Mouse (Mus musculus) embryo, embryonic 9.5 days (tissue): ENCODE data around the gene Myo1a.
"Not testable (repeated sequence)": the region's sequence is repeated elsewhere in the genome, so short reads cannot be mapped to it uniquely, and the experiment has no call there.

Experiments used
- DNase-seq: peaks from one replicate; pipeline ENCODE4 v3.0.0-alpha.2; 2017; ENCODE audit errors: extremely low spot score

The Myo1a gene

GRCm38 (mm10) chr10:127759181-127760110 is 54.5 kb downstream of the Myo1a start, which contains the start of the genes Rdh1 and Rdh16f1:
TSS of gene Rdh1 (plus strand) at chr10:127759721.
TSS of gene Rdh16f1 (plus strand) at chr10:127759787.
- DNase-seq: no peak

DNA sequence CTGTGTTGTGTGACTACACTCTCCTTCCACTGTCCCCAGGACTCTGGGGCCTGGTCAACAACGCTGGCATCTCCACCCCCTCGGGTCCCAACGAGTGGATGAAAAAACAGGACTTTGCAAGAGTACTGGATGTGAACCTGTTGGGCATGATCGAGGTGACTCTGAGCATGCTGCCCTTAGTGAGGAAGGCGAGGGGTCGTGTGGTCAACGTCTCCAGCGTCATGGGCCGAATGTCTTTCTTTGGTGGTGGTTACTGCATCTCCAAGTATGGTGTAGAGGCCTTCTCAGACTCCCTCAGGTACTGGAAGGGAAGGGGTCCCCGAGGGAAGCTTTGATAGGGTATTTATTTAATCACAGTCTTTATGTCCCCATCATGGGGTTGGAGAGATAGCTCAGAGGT is 58.0 kb downstream of the Myo1a start:
- not testable (repeated sequence) for DNase-seq

GRCm38 (mm10) chr10:127763914-127764680 is 59.1 kb downstream of the Myo1a start:
- no peak for DNase-seq

- DNase-seq: no peak
Measured at GRCm38 (mm10) chr10:127766564-127766963, 61.6 kb downstream of the Myo1a start.
